Mouse (Mus musculus) embryonic facial prominence, embryonic 12.5 days (tissue): ENCODE measurements at regions not wholly inside any gene's neighbourhood (a gene's known extent, or its start where the extent isn't known, plus 50 kb on each side); places are given as distances from the start of the nearest gene placed in this dataset.

ENCODE experiments used
- ATAC-seq: fragments of 200-750 bp; cut with Nextera tagmentation; 2 replicates; pipeline ENCODE4 v1.8.0; 2017; ENCODE audit not compliant: insufficient number of reproducible peaks, insufficient read depth, low FRiP score, low TSS enrichment
- H3K27ac ChIP-seq: fragments of 300-500 bp; sonication (generic); 2 replicates; pipeline ENCODE4 v1.5.1; 2016; ENCODE audit warnings: mild to moderate bottlenecking
- H3K27me3 ChIP-seq: fragments of 300-500 bp; sonication (generic); 2 replicates; pipeline ENCODE4 v1.6.1; 2016; ENCODE audit warnings: mild to moderate bottlenecking, moderate library complexity
- H3K36me3 ChIP-seq: fragments of 300-500 bp; sonication (generic); 2 replicates; pipeline ENCODE4 v1.6.1; 2016; ENCODE audit warnings: mild to moderate bottlenecking
- H3K4me1 ChIP-seq: fragments of 300-500 bp; sonication (generic); 2 replicates; pipeline ENCODE4 v1.6.1; 2016
- H3K4me2 ChIP-seq: fragments of 300-500 bp; sonication (generic); replicated peaks from 2 replicates; pipeline ENCODE4 v1.6.1; 2016; ENCODE audit warnings: mild to moderate bottlenecking, moderate library complexity
- H3K4me3 ChIP-seq: fragments of 300-500 bp; sonication (generic); 2 replicates; pipeline ENCODE4 v1.5.1; 2016; ENCODE audit warnings: mild to moderate bottlenecking
- H3K9ac ChIP-seq: fragments of 300-500 bp; sonication (generic); 2 replicates; pipeline ENCODE4 v1.6.1; 2016; ENCODE audit warnings: mild to moderate bottlenecking, moderate library complexity
- H3K9me3 ChIP-seq: fragments of 300-500 bp; sonication (generic); 2 replicates; pipeline ENCODE4 v1.6.1; 2016; ENCODE audit warnings: mild to moderate bottlenecking, moderate library complexity
- WGBS: fragments of 180-500 bp; shearing (Covaris S2); methylation state at CpG from one replicate; pipeline ENCODE4 v1.1.7; 2016; 5-methylcytosine and 5-hydroxymethylcytosine counted together

GRCm38 (mm10) chr6:52434771-52435170 is 121.5 kb downstream of the Evx1 start:
- ATAC-seq = no peak
- WGBS = 71% methylated on average over 4 of the region's 4 CpGs
- no peak overlapping the region for H3K9ac ChIP-seq
- no peaks in the 10 kb centered on the region for H3K4me1 ChIP-seq
- no peak overlapping the region for H3K27ac ChIP-seq
- no peaks in the 10 kb centered on the region for H3K27me3 ChIP-seq
- H3K36me3 ChIP-seq = no peaks in the 10 kb centered on the region
- no peak overlapping the region for H3K4me3 ChIP-seq
- no peak overlapping the region for H3K4me2 ChIP-seq
- H3K9me3 ChIP-seq = no peaks in the 10 kb centered on the region

DNA sequence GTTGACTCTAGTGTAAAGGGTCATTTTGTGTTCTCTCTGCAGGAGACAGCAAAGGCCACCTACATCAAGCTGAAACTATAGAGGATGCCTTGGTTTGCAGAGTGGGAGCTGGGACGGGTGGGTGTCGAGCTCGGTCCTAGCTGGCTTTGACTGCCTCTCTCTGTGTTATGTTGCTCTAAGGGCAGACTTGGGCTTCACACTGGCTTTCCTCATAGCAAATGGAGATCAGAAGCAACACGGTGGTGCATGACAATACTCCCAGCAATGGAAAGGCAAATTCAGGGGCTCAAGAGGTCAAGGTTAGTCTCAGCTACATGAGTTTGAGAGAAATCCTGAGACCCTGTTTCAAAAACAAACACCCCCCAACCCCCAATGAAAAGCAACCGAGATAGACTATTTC is 122.1 kb downstream of the Evx1 start:
- 84% methylated on average over 5 of the region's 5 CpGs for WGBS
- no peaks in the 10 kb centered on the region for H3K4me1 ChIP-seq
- H3K4me3 ChIP-seq = no peak overlapping the region
- no peaks in the 10 kb centered on the region for H3K9me3 ChIP-seq
- no peak for ATAC-seq
- no peaks in the 10 kb centered on the region for H3K27me3 ChIP-seq
- no peaks in the 10 kb centered on the region for H3K36me3 ChIP-seq
- no peak overlapping the region for H3K4me2 ChIP-seq
- H3K27ac ChIP-seq = no peak overlapping the region
- no peak overlapping the region for H3K9ac ChIP-seq

DNA sequence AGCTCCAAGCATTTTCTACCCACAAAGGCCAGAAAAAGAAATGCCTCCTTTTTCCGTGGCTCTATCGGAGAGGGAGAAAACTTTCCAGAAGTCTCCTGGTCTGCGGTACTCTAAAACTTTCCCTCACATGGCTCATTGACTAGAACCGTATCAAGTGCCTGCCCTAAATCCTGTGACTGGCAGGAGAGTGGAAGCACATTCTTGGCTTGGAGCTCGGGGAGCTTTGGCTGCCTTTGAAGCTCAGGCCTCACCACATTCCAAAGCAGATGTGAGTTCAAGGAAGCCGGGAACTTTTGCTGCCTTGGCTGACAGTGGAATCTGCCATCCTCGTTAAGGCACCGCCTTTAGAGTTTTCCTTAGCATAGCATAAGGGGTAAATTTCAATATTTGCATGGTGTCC is 125.1 kb downstream of the Evx1 start:
- Histone ChIP-seq H3K27me3 (no peaks in the 10 kb centered on the region), H3K4me1 (peaks cover 5% of the 10 kb centered on the region; the same call in 1 of the 2 replicates), H3K4me3 (no peak overlapping the region), H3K36me3 (no peaks in the 10 kb centered on the region), H3K9ac (no peak overlapping the region), H3K4me2 (no peak overlapping the region), H3K9me3 (no peaks in the 10 kb centered on the region), H3K27ac (no peak overlapping the region)
- WGBS = 42% methylated on average over 8 of the region's 8 CpGs
- ATAC-seq = no peak

GRCm38 (mm10) chr6:52439204-52439603 is 125.9 kb downstream of the Evx1 start:
- ATAC-seq = no peak
- 83% methylated on average over 7 of the region's 7 CpGs for WGBS
- Histone ChIP-seq H3K27ac (no peak overlapping the region), H3K27me3 (no peaks in the 10 kb centered on the region), H3K9me3 (no peaks in the 10 kb centered on the region), H3K4me3 (no peak overlapping the region), H3K4me1 (peaks cover 5% of the 10 kb centered on the region; the same call in 1 of the 2 replicates), H3K9ac (no peak overlapping the region), H3K36me3 (no peaks in the 10 kb centered on the region), H3K4me2 (no peak overlapping the region)

DNA sequence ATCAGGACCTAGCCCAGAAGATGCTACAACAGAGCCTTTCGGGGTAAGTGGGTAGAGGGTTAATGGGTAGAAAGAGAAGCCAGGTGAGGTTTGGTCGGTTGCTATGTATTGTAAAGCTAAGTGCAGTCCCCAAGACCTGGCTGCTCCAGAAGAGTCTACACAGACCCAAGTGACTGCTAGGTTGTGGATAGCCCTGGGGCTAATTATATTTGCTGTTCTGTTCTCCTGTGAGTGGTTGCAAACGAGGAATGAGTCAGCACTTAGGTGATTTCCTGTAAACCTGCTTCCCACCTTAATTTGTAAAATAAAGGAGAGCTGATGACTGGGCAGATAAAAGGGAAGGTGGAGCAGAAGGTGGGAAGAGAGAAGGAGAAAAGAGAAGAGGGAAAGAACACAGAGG is 126.9 kb downstream of the Evx1 start:
- H3K4me2 ChIP-seq = no peak overlapping the region
- no peak overlapping the region for H3K4me3 ChIP-seq
- H3K9me3 ChIP-seq = no peaks in the 10 kb centered on the region
- H3K27me3 ChIP-seq = no peaks in the 10 kb centered on the region
- 71% methylated on average over 3 of the region's 3 CpGs for WGBS
- H3K36me3 ChIP-seq = no peaks in the 10 kb centered on the region
- H3K4me1 ChIP-seq = peaks cover 5% of the 10 kb centered on the region; the same call in 1 of the 2 replicates
- no peak overlapping the region for H3K9ac ChIP-seq
- no peak for ATAC-seq
- H3K27ac ChIP-seq = no peak overlapping the region

- Histone ChIP-seq H3K36me3 (no peaks in the 10 kb centered on the region), H3K4me1 (peaks cover 5% of the 10 kb centered on the region; the same call in 1 of the 2 replicates), H3K9ac (no peak overlapping the region), H3K27ac (no peak overlapping the region), H3K27me3 (no peaks in the 10 kb centered on the region), H3K9me3 (no peaks in the 10 kb centered on the region), H3K4me3 (no peak overlapping the region), H3K4me2 (peak overlapping the region; percentile 21)
- WGBS = 30% methylated on average over 24 of the region's 24 CpGs
- ATAC-seq = no peak
Measured at GRCm38 (mm10) chr6:52443112-52443984, 130.1 kb downstream of the Evx1 start.

DNA sequence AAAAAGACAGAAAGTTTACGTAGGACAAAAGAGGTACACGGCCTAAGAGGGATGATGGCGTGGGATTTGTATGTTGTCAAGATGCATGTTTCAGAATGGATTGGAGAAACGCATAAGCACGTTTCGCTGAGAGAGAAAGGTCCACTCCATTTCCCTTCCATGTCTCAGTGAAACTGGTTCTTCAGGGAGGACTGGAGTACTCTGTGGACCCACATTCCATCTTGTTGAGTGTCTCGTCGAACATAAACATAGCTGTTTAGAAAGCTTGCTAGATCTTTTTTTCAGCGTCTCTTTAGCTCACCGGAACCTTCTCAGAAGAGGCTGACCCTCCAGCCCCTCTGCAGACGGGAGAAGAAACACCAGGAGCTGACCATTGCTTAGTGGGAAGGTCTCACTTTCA is 145.5 kb downstream of the Evx1 start:
- WGBS = 88% methylated on average over 11 of the region's 11 CpGs
- Histone ChIP-seq H3K4me2 (no peak overlapping the region), H3K4me1 (no peaks in the 10 kb centered on the region), H3K36me3 (no peaks in the 10 kb centered on the region), H3K27me3 (no peaks in the 10 kb centered on the region), H3K27ac (no peak overlapping the region), H3K9me3 (no peaks in the 10 kb centered on the region), H3K4me3 (no peak overlapping the region), H3K9ac (no peak overlapping the region)
- no peak for ATAC-seq

GRCm38 (mm10) chr6:52461186-52461585 is 147.9 kb downstream of the Evx1 start:
- Histone ChIP-seq H3K4me3 (no peak overlapping the region), H3K4me2 (no peak overlapping the region), H3K27ac (no peak overlapping the region), H3K9ac (no peak overlapping the region), H3K36me3 (no peaks in the 10 kb centered on the region), H3K9me3 (no peaks in the 10 kb centered on the region), H3K4me1 (no peaks in the 10 kb centered on the region), H3K27me3 (no peaks in the 10 kb centered on the region)
- 77% methylated on average over 2 of the region's 2 CpGs for WGBS
- ATAC-seq = no peak

DNA sequence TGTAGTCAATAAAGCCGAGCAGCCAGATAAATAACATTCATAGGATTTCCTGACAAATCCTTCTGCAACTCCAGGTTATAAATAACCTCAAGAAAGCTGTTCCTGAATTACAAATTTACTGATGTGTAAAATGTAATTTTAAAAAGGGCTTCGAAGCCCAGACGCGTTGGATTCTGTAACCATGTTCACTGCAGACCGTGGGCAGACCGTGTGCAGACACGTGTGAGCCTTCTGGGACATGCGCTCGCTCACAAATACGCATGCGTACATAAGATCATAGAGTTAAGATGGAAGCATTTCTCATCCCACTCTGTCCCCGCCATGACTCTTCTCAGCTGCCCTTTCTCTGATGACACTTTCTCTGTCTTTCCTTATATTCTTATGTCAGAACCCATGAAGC is 150.1 kb downstream of the Evx1 start:
- no peak for ATAC-seq
- no peak overlapping the region for H3K9ac ChIP-seq
- 93% methylated on average over 12 of the region's 12 CpGs for WGBS
- H3K36me3 ChIP-seq = no peaks in the 10 kb centered on the region
- no peaks in the 10 kb centered on the region for H3K27me3 ChIP-seq
- no peak overlapping the region for H3K27ac ChIP-seq
- no peak overlapping the region for H3K4me2 ChIP-seq
- no peaks in the 10 kb centered on the region for H3K9me3 ChIP-seq
- no peaks in the 10 kb centered on the region for H3K4me1 ChIP-seq
- no peak overlapping the region for H3K4me3 ChIP-seq

DNA sequence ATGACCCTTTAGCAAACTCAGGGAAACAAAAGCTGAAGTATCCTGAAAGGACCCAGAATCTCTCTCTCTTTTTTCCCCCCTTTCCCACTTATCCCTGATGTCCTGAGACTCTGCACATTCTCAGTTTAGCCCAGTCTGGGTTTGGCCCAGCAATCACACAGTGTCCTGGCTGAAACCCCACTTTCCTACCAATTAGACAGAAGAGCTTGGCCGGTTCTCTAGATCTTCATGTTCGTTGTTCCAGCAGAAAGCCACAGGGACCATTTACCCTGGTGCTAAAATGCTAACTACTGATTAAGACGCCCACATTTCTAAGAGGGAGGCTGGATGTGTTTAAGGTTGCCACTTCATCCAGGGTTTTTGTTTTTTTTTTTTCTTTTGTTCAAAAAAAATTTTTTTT is 151.3 kb downstream of the Evx1 start:
- WGBS = 85% methylated on average over 3 of the region's 3 CpGs
- Histone ChIP-seq H3K4me3 (no peak overlapping the region), H3K27me3 (no peaks in the 10 kb centered on the region), H3K27ac (no peak overlapping the region), H3K36me3 (no peaks in the 10 kb centered on the region), H3K4me2 (no peak overlapping the region), H3K9ac (no peak overlapping the region), H3K9me3 (no peaks in the 10 kb centered on the region), H3K4me1 (no peaks in the 10 kb centered on the region)
- no peak for ATAC-seq

GRCm38 (mm10) chr6:52465834-52466525 is 152.7 kb downstream of the Evx1 start:
- no peaks in the 10 kb centered on the region for H3K36me3 ChIP-seq
- 83% methylated on average over 9 of the region's 9 CpGs for WGBS
- H3K4me3 ChIP-seq = no peak overlapping the region
- no peak for ATAC-seq
- no peak overlapping the region for H3K9ac ChIP-seq
- H3K9me3 ChIP-seq = no peaks in the 10 kb centered on the region
- no peaks in the 10 kb centered on the region for H3K4me1 ChIP-seq
- no peak overlapping the region for H3K4me2 ChIP-seq
- H3K27ac ChIP-seq = no peak overlapping the region
- H3K27me3 ChIP-seq = no peaks in the 10 kb centered on the region

GRCm38 (mm10) chr6:52470831-52471230 is 157.5 kb downstream of the Evx1 start:
- Histone ChIP-seq H3K9me3 (no peaks in the 10 kb centered on the region), H3K9ac (no peak overlapping the region), H3K27me3 (no peaks in the 10 kb centered on the region), H3K4me2 (no peak overlapping the region), H3K27ac (no peak overlapping the region), H3K4me3 (no peak overlapping the region), H3K36me3 (no peaks in the 10 kb centered on the region), H3K4me1 (no peaks in the 10 kb centered on the region)
- no peak for ATAC-seq
- 72% methylated on average over 13 of the region's 13 CpGs for WGBS
